10 mouse cellular contexts compared by ENCODE assay signal in genomic region chr10:75647362-75647761, GRCm38 (mm10). TPM values are rescaled to one million over a fixed set of nuclear protein-coding genes. Genes with fewer than 3 reads are reported as not detected.
DNase-seq lines count a peak whose midpoint lies in the region; ATAC-seq and TF ChIP-seq lines count a peak whose summit lies in the region.
"Had no signal": no experiment of that assay in that cellular context is flagged by ENCODE, and none has a peak within 500 bp of the region (broad histone marks: within the 10 kb centered on the region; RNA-seq: fewer than 3 reads in every experiment).

No protein-coding gene starts in this region.

- intact Hi-C loops in gastrocnemius, adult 2 months (cut with DNase I), result no loop called here

- no peak for TF ChIP-seq POLR2A in ES-Bruce4 (IDR thresholded peaks at IDR 0.05; ENCODE audit: insufficient read depth, low read length)

- no peak overlapping the region for H3K4me2 ChIP-seq in forebrain, embryonic 14.5 days (ENCODE audit: low read length)
- no peak overlapping the region for H3K4me2 ChIP-seq in intestine, embryonic 16.5 days (ENCODE audit: low read depth, low read length)
- H3K4me2 ChIP-seq: neural tube, embryonic 12.5 days had no signal

- ATAC-seq in forebrain, embryonic 14.5 days, result peak; percentile 26; the same call in 1 of the 2 replicates
- ATAC-seq in intestine, embryonic 16.5 days, result 0 out of 2 replicates have a peak, but pooled peaks have one; percentile 7
- ATAC-seq in erythroid progenitor cell, adult 5-6 weeks (replicated peaks; ENCODE audit: low FRiP score, poor library complexity, severe bottlenecking), result no peak

- peak overlapping the region; percentile 52; the same call in 1 of the 2 replicates for H3K27ac ChIP-seq in forebrain, embryonic 14.5 days (ENCODE audit: low read depth, low read length)
- H3K27ac ChIP-seq in forebrain, embryonic 10.5 days, result no peak overlapping the region
- H3K27ac ChIP-seq in ES-Bruce4 (ENCODE audit: insufficient read depth, low read length), result 0 out of 2 replicates have a peak overlapping the region, but pooled peaks have one; percentile 7
- peak overlapping the region; percentile 35; the same call in 1 of the 2 replicates for H3K27ac ChIP-seq in gastrocnemius, adult 2 months
- H3K27ac ChIP-seq in intestine, embryonic 16.5 days (ENCODE audit: low read length), result peak overlapping the region; percentile 60
- H3K27ac ChIP-seq: neural tube, embryonic 12.5 days had no signal

- WGBS in forebrain, embryonic 14.5 days, result 64% methylated on average over 3 of the region's 3 CpGs
- WGBS in forebrain, embryonic 10.5 days, result 94% methylated on average over 3 of the region's 3 CpGs
- WGBS in intestine, embryonic 16.5 days, result 71% methylated on average over 3 of the region's 3 CpGs

- H3K36me3 ChIP-seq in forebrain, embryonic 14.5 days (ENCODE audit: control insufficient read depth, insufficient read depth, low read length), result peaks cover 61% of the 10 kb centered on the region
- peaks cover 72% of the 10 kb centered on the region for H3K36me3 ChIP-seq in forebrain, embryonic 10.5 days (replicated peaks)
- no peaks in the 10 kb centered on the region for H3K36me3 ChIP-seq in ES-Bruce4 (ENCODE audit: control insufficient read depth, insufficient read depth, low read length, poor library complexity, severe bottlenecking)
- peaks cover 24% of the 10 kb centered on the region for H3K36me3 ChIP-seq in intestine, embryonic 16.5 days (ENCODE audit: control insufficient read depth, insufficient read depth, low read length)

- TF ChIP-seq CTCF in ES-Bruce4 (IDR thresholded peaks at IDR 0.05; ENCODE audit: low read depth, low read length), result no peak
- no peak for TF ChIP-seq CTCF in gastrocnemius, adult 2 months (IDR thresholded peaks at IDR 0.05)

- H3K27me3 ChIP-seq in forebrain, embryonic 14.5 days (replicated peaks; ENCODE audit: control insufficient read depth, insufficient read depth, low read length), result no peaks in the 10 kb centered on the region
- no peaks in the 10 kb centered on the region for H3K27me3 ChIP-seq in forebrain, embryonic 10.5 days (ENCODE audit: poor library complexity, severe bottlenecking)
- no peaks in the 10 kb centered on the region for H3K27me3 ChIP-seq in ES-Bruce4 (ENCODE audit: control insufficient read depth, insufficient read depth, low read length, poor library complexity, severe bottlenecking)
- no peaks in the 10 kb centered on the region for H3K27me3 ChIP-seq in intestine, embryonic 16.5 days (replicated peaks; ENCODE audit: control insufficient read depth, insufficient read depth, low read length)
- H3K27me3 ChIP-seq: CH12.LX; neural tube, embryonic 12.5 days had no signal

- no peaks in the 10 kb centered on the region for H3K9me3 ChIP-seq in forebrain, embryonic 14.5 days (replicated peaks; ENCODE audit: control insufficient read depth, low read length)
- H3K9me3 ChIP-seq in forebrain, embryonic 10.5 days, result no peaks in the 10 kb centered on the region
- no peaks in the 10 kb centered on the region for H3K9me3 ChIP-seq in ES-Bruce4 (replicated peaks; ENCODE audit: control insufficient read depth, insufficient read depth, low read length, poor library complexity, severe bottlenecking)
- H3K9me3 ChIP-seq in intestine, embryonic 16.5 days (ENCODE audit: control insufficient read depth, low read length), result no peaks in the 10 kb centered on the region
- H3K9me3 ChIP-seq: neural tube, embryonic 12.5 days had no signal

- DNase-seq in forebrain, embryonic 14.5 days (ENCODE audit: low spot score), result peak; percentile 68
- DNase-seq in forebrain, embryonic 10.5 days (ENCODE audit: extremely low spot score, low spot score), result no peak
- peak; percentile 75 for DNase-seq in gastrocnemius, adult 2 months
- DNase-seq in lung, postnatal 36 days, result peak; percentile 50
- no peak for DNase-seq in thymus, postnatal 25 days

- H3K9ac ChIP-seq in forebrain, embryonic 14.5 days (ENCODE audit: low read length), result no peak overlapping the region
- no peak overlapping the region for H3K9ac ChIP-seq in ES-Bruce4 (ENCODE audit: low read depth, poor library complexity, severe bottlenecking)
- H3K9ac ChIP-seq in intestine, embryonic 16.5 days (ENCODE audit: low read depth, low read length), result no peak overlapping the region
- H3K9ac ChIP-seq: neural tube, embryonic 12.5 days had no signal

- peaks cover 6% of the 10 kb centered on the region; the same call in 1 of the 2 replicates for H3K4me1 ChIP-seq in forebrain, embryonic 14.5 days (ENCODE audit: control insufficient read depth, insufficient read depth, low read length)
- H3K4me1 ChIP-seq in forebrain, embryonic 10.5 days, result peaks cover 24% of the 10 kb centered on the region
- peaks cover 33% of the 10 kb centered on the region for H3K4me1 ChIP-seq in ES-Bruce4 (ENCODE audit: control insufficient read depth, insufficient read depth, low read length)
- peaks cover 16% of the 10 kb centered on the region for H3K4me1 ChIP-seq in intestine, embryonic 16.5 days (ENCODE audit: control insufficient read depth, insufficient read depth, low read length)

- no peak overlapping the region for H3K4me3 ChIP-seq in forebrain, embryonic 14.5 days (ENCODE audit: low read depth, low read length)
- no peak overlapping the region for H3K4me3 ChIP-seq in forebrain, embryonic 10.5 days
- no peak overlapping the region for H3K4me3 ChIP-seq in ES-Bruce4 (ENCODE audit: low read depth, low read length)
- no peak overlapping the region for H3K4me3 ChIP-seq in gastrocnemius, adult 2 months
- H3K4me3 ChIP-seq in intestine, embryonic 16.5 days (ENCODE audit: low read length), result no peak overlapping the region
- H3K4me3 ChIP-seq: neural tube, embryonic 12.5 days had no signal

- no peak for TF ChIP-seq EP300 in ES-Bruce4 (IDR thresholded peaks at IDR 0.05; ENCODE audit: insufficient read depth, low read depth, low read length)

RNA-seq across cellular contexts. Expression of gene Susd2, which starts 3.6 kb away (rescaled TPM):
- 1.3 TPM in 2 replicates for polyA plus RNA-seq in forebrain, embryonic 14.5 days (2014; fragmentation: Nextera tagmentation; extraction: Ambion mirVana)
- polyA plus RNA-seq in forebrain, embryonic 10.5 days (2016; fragmentation: Nextera tagmentation; extraction: Ambion mirVana), result 0.99 and 1.0 TPM in 2 replicates
- polyA plus RNA-seq in ES-Bruce4 (2011; ENCODE audit: insufficient read depth, insufficient read length, low read depth, missing spikeins), result 11.1 and 11.7 TPM in 2 replicates
- 1 to 10 TPM; 1.0 to 2.4 TPM for total RNA-seq in gastrocnemius, adult 2 months (2021)
- polyA plus RNA-seq in intestine, embryonic 16.5 days (2015; fragmentation: Nextera tagmentation; extraction: Ambion mirVana), result 19.1 and 23.3 TPM in 2 replicates
- total RNA-seq in erythroid progenitor cell, adult 5-6 weeks (2015; ENCODE audit: low replicate concordance), result 2.5 and 3.4 TPM in 2 replicates
- total RNA-seq in erythroid progenitor cell, adult 5-6 weeks (2017; ENCODE audit: low replicate concordance), result 2.1 and 2.3 TPM in 2 replicates

RNA-seq across cellular contexts. Expression of gene Ggt5, which starts 58.2 kb away (rescaled TPM):
- 1.8 and 2.1 TPM in 2 replicates for polyA plus RNA-seq in forebrain, embryonic 14.5 days (2014; fragmentation: Nextera tagmentation; extraction: Ambion mirVana)
- polyA plus RNA-seq in forebrain, embryonic 10.5 days (2016; fragmentation: Nextera tagmentation; extraction: Ambion mirVana), result 0.21 and 0.97 TPM in 2 replicates
- polyA plus RNA-seq in ES-Bruce4 (2011; ENCODE audit: insufficient read depth, insufficient read length, low read depth, missing spikeins), result 0.81 and 0.90 TPM in 2 replicates
- 1 to 10 TPM; 2.9 to 4.6 TPM for total RNA-seq in gastrocnemius, adult 2 months (2021)
- polyA plus RNA-seq in intestine, embryonic 16.5 days (2015; fragmentation: Nextera tagmentation; extraction: Ambion mirVana), result 8.6 and 8.8 TPM in 2 replicates
- 1.1 TPM in 1 of 2 replicates, not detected in the other for total RNA-seq in erythroid progenitor cell, adult 5-6 weeks (2015; ENCODE audit: low replicate concordance)
- 0.39 TPM in 1 of 2 replicates, not detected in the other for total RNA-seq in erythroid progenitor cell, adult 5-6 weeks (2017; ENCODE audit: low replicate concordance)
- total RNA-seq: CH12.LX had no signal

Comparison
In these comparisons a context has a peak if more than half of its experiments do, and no peak if none do; other contexts are left out.
1. DNase-seq: peak in forebrain, embryonic 14.5 days (single experiment), gastrocnemius, adult 2 months (single experiment) and lung, postnatal 36 days (single experiment); none in forebrain, embryonic 10.5 days (single experiment) and thymus, postnatal 25 days (single experiment).